Mouse (Mus musculus) MEL (cell line): ENCODE measurements around the gene Elp6. TPM values are rescaled to one million over a fixed set of nuclear protein-coding genes. Genes with fewer than 3 reads are reported as not detected.

Experiments
- DNase-seq: peaks from one replicate; pipeline ENCODE4 v3.0.0; 2011; ENCODE audit warnings: low read depth, low spot score
- H3K27ac ChIP-seq: 2 replicates; pipeline ENCODE4 v1.5.1; 2012; ENCODE audit warnings: low read depth, mild to moderate bottlenecking, control low read depth, low read length, moderate library complexity; ENCODE audit not compliant: control insufficient read depth
- H3K27me3 ChIP-seq, 2 experiments: fragments of 150-350 bp in 1 of 2; sonication (generic) in 1 of 2; 2 replicates each; pipeline ENCODE4 v1.6.1; 2012; ENCODE audit warnings: low read length in 2 of 2, mild to moderate bottlenecking in 2 of 2, improper control_type of control experiment in 1 of 2, moderate library complexity in 1 of 2; ENCODE audit not compliant: insufficient read depth in 2 of 2, control insufficient read depth in 1 of 2
- H3K36me3 ChIP-seq, 2 experiments: 2 replicates each; pipeline ENCODE4 v1.6.1; 2012 to 2014; ENCODE audit warnings: low read length in 2 of 2, improper control_type of control experiment in 1 of 2, inconsistent platforms in 1 of 2, mild to moderate bottlenecking in 1 of 2; ENCODE audit not compliant: insufficient read depth in 2 of 2, control insufficient read depth in 1 of 2
- H3K4me1 ChIP-seq, 2 experiments: fragments of 150-350 bp in 1 of 2; sonication (generic) in 1 of 2; 2 replicates each; pipeline ENCODE4 v1.6.1; 2012; ENCODE audit warnings: low read length in 2 of 2, improper control_type of control experiment in 1 of 2, mild to moderate bottlenecking in 1 of 2; ENCODE audit not compliant: insufficient read depth in 2 of 2, control insufficient read depth in 1 of 2
- H3K4me3 ChIP-seq, 2 experiments: fragments of 150-350 bp in 1 of 2; sonication (generic) in 1 of 2; 2 replicates each; pipeline ENCODE4 v1.5.1; 2012; ENCODE audit warnings: low read depth in 2 of 2, low read length in 2 of 2, mild to moderate bottlenecking in 2 of 2, moderate library complexity in 2 of 2, control low read depth in 1 of 2, improper control_type of control experiment in 1 of 2; ENCODE audit not compliant: control insufficient read depth in 1 of 2, insufficient read depth in 1 of 2
- H3K79me2 ChIP-seq: 2 replicates; pipeline ENCODE4 v1.6.1; 2012; ENCODE audit warnings: mild to moderate bottlenecking, low read length, moderate library complexity; ENCODE audit not compliant: control insufficient read depth, poor library complexity, insufficient read depth
- H3K9ac ChIP-seq: 2 replicates; pipeline ENCODE4 v1.6.1; 2012; ENCODE audit warnings: low read depth, mild to moderate bottlenecking, control low read depth, low read length, moderate library complexity; ENCODE audit not compliant: control insufficient read depth, poor library complexity, severe bottlenecking
- H3K9me3 ChIP-seq: fragments of 150-350 bp; sonication (generic); replicated peaks from 2 replicates; pipeline ENCODE4 v1.6.1; 2012; ENCODE audit warnings: mild to moderate bottlenecking, low read length, improper control_type of control experiment, moderate library complexity; ENCODE audit not compliant: insufficient read depth
- BHLHE40 ChIP-seq: IDR thresholded peaks from 2 replicates; pipeline ENCODE4 v1.6.1; 2012; ENCODE audit warnings: low read depth, mild to moderate bottlenecking, inconsistent platforms, low read length, improper control_type of control experiment, borderline replicate concordance
- CTCF ChIP-seq, 3 experiments: IDR thresholded peaks in 2 of 3; conservative IDR thresholded peaks in 1 of 3; 2 replicates each; pipeline ENCODE4 v1.5.1; 2011 to 2012; ENCODE audit warnings: low read length in 3 of 3, low read depth in 2 of 3, mild to moderate bottlenecking in 2 of 3, improper control_type of control experiment in 1 of 3, inconsistent platforms in 1 of 3, mixed read lengths in 1 of 3, moderate library complexity in 1 of 3; ENCODE audit not compliant: control insufficient read depth in 1 of 3, insufficient read depth in 1 of 3, poor library complexity in 1 of 3, severe bottlenecking in 1 of 3
- E2F4 ChIP-seq: IDR thresholded peaks from 2 replicates; pipeline ENCODE4 v1.6.1; 2011; ENCODE audit warnings: low read depth, low read length, improper control_type of control experiment, borderline replicate concordance
- ELF1 ChIP-seq: IDR thresholded peaks from 2 replicates; pipeline ENCODE4 v1.6.1; 2014; ENCODE audit warnings: low read depth, mild to moderate bottlenecking, inconsistent platforms, low read length, improper control_type of control experiment, moderate library complexity
- EP300 ChIP-seq, 2 experiments: IDR thresholded peaks; 2 replicates each; pipeline ENCODE4 v1.6.1; 2011; ENCODE audit warnings: improper control_type of control experiment in 2 of 2, low read length in 2 of 2, low read depth in 1 of 2, mild to moderate bottlenecking in 1 of 2
- GABPA ChIP-seq: IDR thresholded peaks from 2 replicates; pipeline ENCODE4 v1.6.1; 2012; ENCODE audit warnings: low read depth, mild to moderate bottlenecking, inconsistent platforms, low read length, improper control_type of control experiment, moderate library complexity
- GATA1 ChIP-seq: IDR thresholded peaks from 2 replicates; pipeline ENCODE4 v1.6.1; 2011; ENCODE audit warnings: low read depth, low read length, improper control_type of control experiment
- JUND ChIP-seq: IDR thresholded peaks from 2 replicates; pipeline ENCODE4 v1.6.1; 2011; ENCODE audit warnings: low read depth, mild to moderate bottlenecking, improper control_type of control experiment, low read length
- KAT2A ChIP-seq: conservative IDR thresholded peaks from 2 replicates; pipeline ENCODE4 v1.6.1; 2012; ENCODE audit warnings: low read depth, low read length, improper control_type of control experiment, inconsistent platforms
- MAX ChIP-seq: IDR thresholded peaks from 2 replicates; pipeline ENCODE4 v1.6.1; 2011; ENCODE audit warnings: low read length, improper control_type of control experiment
- MAZ ChIP-seq: IDR thresholded peaks from 2 replicates; pipeline ENCODE4 v1.6.1; 2012; ENCODE audit warnings: low read depth, mild to moderate bottlenecking, inconsistent platforms, low read length, improper control_type of control experiment
- NELFE ChIP-seq: IDR thresholded peaks from 2 replicates; pipeline ENCODE4 v1.6.1; 2011; ENCODE audit warnings: low read depth, low read length, improper control_type of control experiment
- POLR2AphosphoS5 ChIP-seq: IDR thresholded peaks from 2 replicates; pipeline ENCODE4 v1.6.1; 2012; ENCODE audit warnings: low read depth, borderline replicate concordance, mild to moderate bottlenecking, inconsistent platforms, low read length, moderate library complexity, mixed read lengths
- RAD21 ChIP-seq: IDR thresholded peaks from 2 replicates; pipeline ENCODE4 v1.6.1; 2011; ENCODE audit warnings: mild to moderate bottlenecking, low read depth, low read length, improper control_type of control experiment
- RCOR1 ChIP-seq: IDR thresholded peaks from 2 replicates; pipeline ENCODE4 v1.6.1; 2012; ENCODE audit warnings: low read depth, mild to moderate bottlenecking, inconsistent platforms, low read length, improper control_type of control experiment
- SMC3 ChIP-seq: IDR thresholded peaks from 2 replicates; pipeline ENCODE4 v1.6.1; 2011; ENCODE audit warnings: low read depth, low read length, improper control_type of control experiment
- USF1 ChIP-seq: IDR thresholded peaks from 2 replicates; pipeline ENCODE4 v1.6.1; 2014; ENCODE audit warnings: low read depth, mild to moderate bottlenecking, inconsistent platforms, low read length, improper control_type of control experiment, moderate library complexity
- ZKSCAN1 ChIP-seq: IDR thresholded peaks from 2 replicates; pipeline ENCODE4 v1.6.1; 2012; ENCODE audit warnings: low read depth, mild to moderate bottlenecking, inconsistent platforms, low read length, improper control_type of control experiment, moderate library complexity
- polyA plus RNA-seq, 2 experiments: library from polyadenylated mRNA; stranded (reverse) in 1 of 2; unstranded in 1 of 2; fragments of >175 nt in 1 of 2; fragments of >200 nt in 1 of 2; gene quantifications; 2 replicates each; pipeline versions ENCODE4 v1.2.1 to v1.2.4; 2012; ENCODE audit warnings: low replicate concordance in 2 of 2, low read depth in 1 of 2; ENCODE audit not compliant: insufficient read length in 2 of 2, insufficient read depth in 1 of 2, missing spikeins in 1 of 2
- total RNA-seq: library from RNA; depleted of rRNA; stranded (reverse); fragments of 300-350 nt; gene quantifications from 2 replicates; pipeline ENCODE4 v1.2.3, GENCODE M21; 2012

Gene Elp6
- total and polyA plus RNA-seq, 3 experiments = 29.6 to 34.6 TPM; not detected in 1

DNA sequence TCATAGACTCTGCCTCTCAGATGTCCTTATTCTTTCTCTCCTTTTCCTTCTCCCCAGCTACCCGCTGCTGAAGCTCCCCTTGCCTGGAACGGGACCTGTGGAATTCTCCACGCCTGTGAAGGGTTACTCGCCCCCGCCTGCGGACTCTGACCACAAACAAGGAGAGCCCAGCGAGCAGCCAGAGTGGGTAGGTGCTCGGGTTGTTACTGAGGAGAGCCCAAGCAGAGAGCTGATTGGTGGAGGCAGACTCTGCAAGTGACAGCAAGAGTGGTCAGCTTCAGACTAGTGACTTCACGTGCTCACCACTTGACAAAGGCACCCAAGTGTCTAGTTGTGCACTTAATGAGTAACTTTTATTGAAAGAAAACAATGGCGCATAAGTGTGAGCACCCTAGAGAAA lies 57.4 kb downstream of the Elp6 start:
- H3K36me3 ChIP-seq = peaks cover 0 to 13% of the 10 kb centered on the region in 2 experiments; a peak in 2 of 4 replicates
- no peaks in the 10 kb centered on the region for H3K27me3 ChIP-seq
- H3K4me1 ChIP-seq = no peaks in the 10 kb centered on the region

GRCm38 (mm10) chr9:110366746-110367145 lies 61.8 kb downstream of the Elp6 start:
- no peak overlapping the region for H3K4me3 ChIP-seq
- no peak for DNase-seq
- H3K36me3 ChIP-seq = peaks cover 0 to 10% of the 10 kb centered on the region in 2 experiments; a peak in 1 of 4 replicates

More for the DNA sequence above, 57.4 kb downstream of the Elp6 start:
- no peaks in the 10 kb centered on the region for H3K79me2 ChIP-seq
- no peak overlapping the region for H3K27ac ChIP-seq
- H3K9me3 ChIP-seq = no peaks in the 10 kb centered on the region
- TF ChIP-seq EP300 (IDR thresholded peaks at IDR 0.05; ENCODE audit: low read depth in 1 of 2, low read length in 2 of 2) (no peak), RAD21 (no peak), RCOR1 (no peak)
- no peak for DNase-seq
- no peak overlapping the region for H3K9ac ChIP-seq
- H3K4me3 ChIP-seq = no peak overlapping the region

GRCm38 (mm10) chr9:110369860-110370259 lies 64.9 kb downstream of the Elp6 start:
- Histone ChIP-seq H3K9me3 (no peaks in the 10 kb centered on the region), H3K36me3 (peaks cover 0 to 2% of the 10 kb centered on the region in 2 experiments; a peak in 2 of 4 replicates)

More at GRCm38 (mm10) chr9:110366746-110367145, 61.8 kb downstream of the Elp6 start:
- Histone ChIP-seq H3K27me3 (no peaks in the 10 kb centered on the region), H3K27ac (no peak overlapping the region), H3K9me3 (no peaks in the 10 kb centered on the region), H3K4me1 (no peaks in the 10 kb centered on the region), H3K79me2 (no peaks in the 10 kb centered on the region), H3K9ac (no peak overlapping the region)
- no peak for TF ChIP-seq GATA1
- TF ChIP-seq MAX = no peak
- no peak for TF ChIP-seq BHLHE40
- no peak for TF ChIP-seq USF1
- no peak for TF ChIP-seq SMC3
- TF ChIP-seq CTCF (IDR thresholded peaks at IDR 0.05 in 2 of 3, conservative IDR thresholded peaks at IDR 0.05 in 1 of 3; ENCODE audit: control insufficient read depth in 1 of 3, insufficient read depth in 1 of 3, low read depth in 2 of 3, low read length in 3 of 3, poor library complexity in 1 of 3, severe bottlenecking in 1 of 3) = no peak

More at GRCm38 (mm10) chr9:110369860-110370259, 64.9 kb downstream of the Elp6 start:
- Histone ChIP-seq H3K27ac (no peak overlapping the region), H3K27me3 (no peaks in the 10 kb centered on the region), H3K4me3 (no peak overlapping the region), H3K79me2 (no peaks in the 10 kb centered on the region), H3K4me1 (no peaks in the 10 kb centered on the region), H3K9ac (no peak overlapping the region)
- DNase-seq = no peak
- TF ChIP-seq MAZ = no peak
- no peak for TF ChIP-seq NELFE
- no peak for TF ChIP-seq JUND
- TF ChIP-seq ZKSCAN1 = no peak
- no peak for TF ChIP-seq ELF1
- TF ChIP-seq E2F4 = no peak
- TF ChIP-seq KAT2A = no peak
- no peak for TF ChIP-seq GABPA
- TF ChIP-seq RAD21 = no peak
- TF ChIP-seq POLR2AphosphoS5 = no peak
- no peak for TF ChIP-seq CTCF (IDR thresholded peaks at IDR 0.05 in 2 of 3, conservative IDR thresholded peaks at IDR 0.05 in 1 of 3; ENCODE audit: control insufficient read depth in 1 of 3, insufficient read depth in 1 of 3, low read depth in 2 of 3, low read length in 3 of 3, poor library complexity in 1 of 3, severe bottlenecking in 1 of 3)
